Mouse (Mus musculus): ENCODE results near the gene 1190005I06Rik. TPM values are rescaled to one million over a fixed set of nuclear protein-coding genes. Genes with fewer than 3 reads are reported as not detected.

The 1190005I06Rik gene
- polyA plus RNA-seq, 1 experiment, result 4.9 TPM

DNA sequence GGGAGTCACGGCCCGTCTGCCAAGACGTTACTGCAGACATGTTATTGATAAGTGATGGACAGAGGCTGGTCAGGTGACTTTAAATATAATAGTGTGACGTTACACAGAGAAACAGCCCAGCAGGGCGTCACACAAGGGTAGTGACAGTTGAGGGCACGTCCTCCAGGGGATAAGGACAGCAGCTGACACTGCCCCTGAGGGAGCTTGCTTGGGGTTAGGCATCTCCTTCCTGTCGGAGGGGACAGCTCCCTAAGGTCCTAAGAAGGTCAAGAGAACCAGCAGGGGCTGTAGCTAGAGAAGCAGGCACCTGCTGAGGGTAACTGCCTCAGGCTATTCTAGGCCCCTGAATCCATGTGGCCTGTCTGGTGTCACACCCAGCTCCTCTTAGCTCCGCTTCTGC, 75.9 kb downstream of the 1190005I06Rik start:
- H3K36me3 ChIP-seq (ENCODE audit: control insufficient read depth, insufficient read depth), result no peaks in the 10 kb centered on the region
- no peak overlapping the region for H3K4me2 ChIP-seq (ENCODE audit: low read depth)
- no peak overlapping the region for H3K4me3 ChIP-seq
- H3K79me2 ChIP-seq (ENCODE audit: control insufficient read depth, insufficient read depth), result no peaks in the 10 kb centered on the region
- TF ChIP-seq TCF12 (IDR thresholded peaks at IDR 0.05; ENCODE audit: insufficient read depth, poor library complexity, severe bottlenecking) (no peak), POLR2A (IDR thresholded peaks at IDR 0.05; ENCODE audit: insufficient read length, low read depth) (no peak), USF1 (IDR thresholded peaks at IDR 0.05; ENCODE audit: low read depth) (no peak), CEBPB (IDR thresholded peaks at IDR 0.05; ENCODE audit: insufficient read depth, poor library complexity, severe bottlenecking) (no peak), E2F4 (IDR thresholded peaks at IDR 0.05; ENCODE audit: insufficient read depth) (no peak), REST (IDR thresholded peaks at IDR 0.05; ENCODE audit: insufficient read depth, insufficient read length) (no peak), MYOD1 (IDR thresholded peaks at IDR 0.05; ENCODE audit: control insufficient read depth in 1 of 3, insufficient read length in 2 of 3, low read depth in 2 of 3) (no peak), MYOG (IDR thresholded peaks at IDR 0.05; ENCODE audit: control insufficient read depth in 1 of 3, insufficient read depth in 1 of 3, insufficient read length in 2 of 3, low read depth in 2 of 3) (no peak), TCF3 (IDR thresholded peaks at IDR 0.05; ENCODE audit: insufficient read length, low read depth) (no peak), MAX (IDR thresholded peaks at IDR 0.05; ENCODE audit: low read depth) (no peak), POLR2AphosphoS2 (IDR thresholded peaks at IDR 0.05; ENCODE audit: insufficient read length, low read depth) (no peak), SRF (IDR thresholded peaks at IDR 0.05; ENCODE audit: control insufficient read depth, insufficient read length, low read depth) (no peak)
- no peaks in the 10 kb centered on the region for H3K27me3 ChIP-seq (ENCODE audit: control insufficient read depth, insufficient read depth, insufficient read length)
- H3ac ChIP-seq (ENCODE audit: control insufficient read depth, insufficient read length), result no peak overlapping the region

DNA sequence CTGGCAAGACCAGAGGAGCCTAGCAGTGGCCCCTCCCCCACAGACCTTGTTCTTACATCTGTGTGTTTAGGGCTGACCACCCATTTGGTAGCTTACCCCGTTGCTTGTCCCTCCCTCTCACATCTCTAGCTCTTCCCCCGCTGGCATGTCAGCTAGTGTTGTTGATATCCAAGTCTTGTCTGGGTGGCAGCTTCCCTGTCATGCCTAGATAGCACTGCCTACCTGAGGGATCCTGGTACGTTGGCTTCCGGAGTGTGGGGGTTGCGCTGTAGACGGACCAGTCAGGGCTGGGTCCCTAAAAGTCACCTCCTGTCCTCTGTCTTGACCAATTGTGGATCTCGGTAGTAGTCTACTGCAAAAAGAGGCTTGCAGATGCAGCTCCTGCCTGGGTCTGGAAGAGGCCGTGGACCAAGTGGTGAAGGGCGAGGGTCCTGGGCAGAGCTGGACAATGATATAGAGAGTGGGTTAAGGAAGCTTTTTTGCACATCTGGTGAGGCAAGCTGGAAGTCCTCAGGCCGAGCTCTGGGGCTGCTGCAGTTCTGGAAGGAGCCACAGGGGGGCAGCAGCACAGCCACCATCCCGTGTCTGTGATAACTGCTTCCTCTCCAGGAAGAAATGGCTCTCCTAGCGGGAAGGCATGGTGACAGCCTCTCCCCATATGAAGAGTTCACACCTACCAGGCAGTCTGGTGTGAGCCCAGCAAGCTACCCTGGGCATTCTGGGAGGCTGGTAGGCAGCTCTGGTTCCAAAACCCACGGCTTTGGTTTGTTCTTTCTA, 77.3 kb downstream of the 1190005I06Rik start:
- Histone ChIP-seq H3ac (ENCODE audit: control insufficient read depth, insufficient read length) (no peak overlapping the region), H3K79me2 (ENCODE audit: control insufficient read depth, insufficient read depth) (no peaks in the 10 kb centered on the region), H3K4me3 (no peak overlapping the region), H3K36me3 (ENCODE audit: control insufficient read depth, insufficient read depth) (no peaks in the 10 kb centered on the region), H3K27me3 (ENCODE audit: control insufficient read depth, insufficient read depth, insufficient read length) (no peaks in the 10 kb centered on the region), H3K4me2 (ENCODE audit: low read depth) (no peak overlapping the region)
- TF ChIP-seq TCF12 (IDR thresholded peaks at IDR 0.05; ENCODE audit: insufficient read depth, poor library complexity, severe bottlenecking) (no peak), USF1 (IDR thresholded peaks at IDR 0.05; ENCODE audit: low read depth) (no peak), MYOG (IDR thresholded peaks at IDR 0.05; ENCODE audit: control insufficient read depth in 1 of 3, insufficient read depth in 1 of 3, insufficient read length in 2 of 3, low read depth in 2 of 3) (no peak), POLR2AphosphoS2 (IDR thresholded peaks at IDR 0.05; ENCODE audit: insufficient read length, low read depth) (no peak), MYOD1 (IDR thresholded peaks at IDR 0.05; ENCODE audit: control insufficient read depth in 1 of 3, insufficient read length in 2 of 3, low read depth in 2 of 3) (no peak), TCF3 (IDR thresholded peaks at IDR 0.05; ENCODE audit: insufficient read length, low read depth) (no peak), E2F4 (IDR thresholded peaks at IDR 0.05; ENCODE audit: insufficient read depth) (no peak)

DNA sequence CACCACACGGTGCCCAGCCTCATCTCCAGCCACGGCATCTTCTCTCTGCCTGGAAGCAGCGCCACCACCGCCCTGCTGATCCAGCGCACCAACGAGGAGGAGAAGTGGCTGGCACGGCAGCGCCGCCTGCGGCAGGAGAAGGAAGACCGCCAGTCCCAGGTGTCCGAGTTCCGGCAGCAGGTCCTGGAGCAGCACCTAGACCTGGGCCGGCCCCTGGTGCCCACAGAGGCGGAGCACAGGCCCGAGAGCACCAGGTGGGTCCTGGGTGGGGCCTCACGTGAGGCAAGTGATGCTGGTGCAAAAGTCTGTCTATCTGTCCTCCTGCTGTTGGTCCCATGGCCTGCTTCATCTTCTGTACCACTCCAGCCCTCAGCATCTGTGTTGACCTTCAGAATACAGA, 78.3 kb downstream of the 1190005I06Rik start:
- Histone ChIP-seq H3K36me3 (ENCODE audit: control insufficient read depth, insufficient read depth) (no peaks in the 10 kb centered on the region), H3K4me2 (ENCODE audit: low read depth) (no peak overlapping the region), H3K27me3 (ENCODE audit: control insufficient read depth, insufficient read depth, insufficient read length) (no peaks in the 10 kb centered on the region), H3K79me2 (ENCODE audit: control insufficient read depth, insufficient read depth) (no peaks in the 10 kb centered on the region), H3K4me3 (no peak overlapping the region), H3ac (ENCODE audit: control insufficient read depth, insufficient read length) (no peak overlapping the region)
- TF ChIP-seq MAX (IDR thresholded peaks at IDR 0.05; ENCODE audit: low read depth), result no peak
- TF ChIP-seq POLR2A (IDR thresholded peaks at IDR 0.05; ENCODE audit: insufficient read length, low read depth), result no peak
- no peak for TF ChIP-seq SRF (IDR thresholded peaks at IDR 0.05; ENCODE audit: control insufficient read depth, insufficient read length, low read depth)
- no peak for TF ChIP-seq POLR2AphosphoS2 (IDR thresholded peaks at IDR 0.05; ENCODE audit: insufficient read length, low read depth)
- TF ChIP-seq E2F4 (IDR thresholded peaks at IDR 0.05; ENCODE audit: insufficient read depth), result no peak
- no peak for TF ChIP-seq CEBPB (IDR thresholded peaks at IDR 0.05; ENCODE audit: insufficient read depth, poor library complexity, severe bottlenecking)
- no peak for TF ChIP-seq TCF3 (IDR thresholded peaks at IDR 0.05; ENCODE audit: insufficient read length, low read depth)
- TF ChIP-seq MYOD1 (IDR thresholded peaks at IDR 0.05; ENCODE audit: control insufficient read depth in 1 of 3, insufficient read length in 2 of 3, low read depth in 2 of 3), result no peak
- TF ChIP-seq REST (IDR thresholded peaks at IDR 0.05; ENCODE audit: insufficient read depth, insufficient read length), result no peak
- no peak for TF ChIP-seq USF1 (IDR thresholded peaks at IDR 0.05; ENCODE audit: low read depth)
- no peak for TF ChIP-seq MYOG (IDR thresholded peaks at IDR 0.05; ENCODE audit: control insufficient read depth in 1 of 3, insufficient read depth in 1 of 3, insufficient read length in 2 of 3, low read depth in 2 of 3)
- TF ChIP-seq TCF12 (IDR thresholded peaks at IDR 0.05; ENCODE audit: insufficient read depth, poor library complexity, severe bottlenecking), result no peak

DNA sequence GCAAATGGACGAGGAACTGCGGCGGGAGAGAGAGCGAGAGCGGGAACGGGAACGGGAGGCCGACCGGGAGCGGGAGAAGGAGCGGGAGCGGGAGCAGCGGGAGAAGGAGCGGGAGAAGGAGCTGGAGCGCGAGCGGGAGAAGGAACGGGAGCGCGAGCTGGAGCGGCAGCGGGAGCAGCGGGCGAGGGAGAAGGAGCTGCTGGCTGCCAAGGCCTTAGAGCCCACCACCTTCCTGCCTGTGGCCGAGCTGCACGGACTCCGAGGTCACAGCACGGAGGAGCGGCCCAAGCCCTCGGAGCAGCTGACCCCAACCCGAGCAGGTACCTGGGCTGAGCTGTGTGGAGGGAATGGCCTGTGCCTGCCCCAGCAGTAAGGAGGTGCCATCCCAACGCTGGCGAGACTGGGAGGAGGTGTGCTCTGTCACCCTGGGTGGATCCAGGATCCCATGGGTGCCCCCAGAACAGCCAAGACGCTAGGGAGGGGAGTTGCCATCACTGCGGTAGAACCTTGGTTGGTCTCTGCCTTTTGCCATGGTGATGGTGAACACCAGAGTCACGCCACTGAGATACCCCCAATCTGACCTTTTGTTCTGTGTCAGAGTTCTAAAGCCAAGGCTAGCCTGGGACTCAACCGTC, 79.2 kb downstream of the 1190005I06Rik start:
- Histone ChIP-seq H3K4me3 (no peak overlapping the region), H3K4me2 (ENCODE audit: low read depth) (no peak overlapping the region), H3K36me3 (ENCODE audit: control insufficient read depth, insufficient read depth) (no peaks in the 10 kb centered on the region), H3K79me2 (ENCODE audit: control insufficient read depth, insufficient read depth) (no peaks in the 10 kb centered on the region), H3ac (ENCODE audit: control insufficient read depth, insufficient read length) (no peak overlapping the region), H3K27me3 (ENCODE audit: control insufficient read depth, insufficient read depth, insufficient read length) (no peaks in the 10 kb centered on the region)
- no peak for TF ChIP-seq TCF12 (IDR thresholded peaks at IDR 0.05; ENCODE audit: insufficient read depth, poor library complexity, severe bottlenecking)
- no peak for TF ChIP-seq CEBPB (IDR thresholded peaks at IDR 0.05; ENCODE audit: insufficient read depth, poor library complexity, severe bottlenecking)
- TF ChIP-seq MYOG (IDR thresholded peaks at IDR 0.05; ENCODE audit: control insufficient read depth in 1 of 3, insufficient read depth in 1 of 3, insufficient read length in 2 of 3, low read depth in 2 of 3), result no peak
- no peak for TF ChIP-seq POLR2A (IDR thresholded peaks at IDR 0.05; ENCODE audit: insufficient read length, low read depth)
- no peak for TF ChIP-seq POLR2AphosphoS2 (IDR thresholded peaks at IDR 0.05; ENCODE audit: insufficient read length, low read depth)
- TF ChIP-seq MYOD1 (IDR thresholded peaks at IDR 0.05; ENCODE audit: control insufficient read depth in 1 of 3, insufficient read length in 2 of 3, low read depth in 2 of 3), result no peak
